Mouse (Mus musculus): Measurements from ENCODE around the gene Dleu7. TPM values are rescaled to one million over a fixed set of nuclear protein-coding genes. Genes with fewer than 3 reads are reported as not detected.

Dleu7 gene
- polyA plus RNA-seq, 1 experiment, result not detected

GRCm38 (mm10) chr14:62226576-62227047, 66.2 kb downstream of the Dleu7 start:
- H3K27ac ChIP-seq (ENCODE audit: insufficient read depth, low read length), result no peak overlapping the region
- no peaks in the 10 kb centered on the region for H3K4me1 ChIP-seq (ENCODE audit: control insufficient read depth, insufficient read depth, low read length)
- TF ChIP-seq CTCF (IDR thresholded peaks at IDR 0.05; ENCODE audit: borderline replicate concordance, insufficient read depth, low read length) (no peak), POLR2A (IDR thresholded peaks at IDR 0.05; ENCODE audit: low read depth, low read length) (no peak)
- H3K4me3 ChIP-seq (ENCODE audit: insufficient read depth, low read length), result no peak overlapping the region

Other genes starting within 250 kb of the Dleu7 start
- gene Rnaseh2b, start 458 bp downstream of the Dleu7 start, polyA plus RNA-seq (2011; ENCODE audit: insufficient read length, low read depth, missing spikeins), result 21.5 and 35.2 TPM in 2 replicates
- gene Gucy1b2, start 163.2 kb upstream of the Dleu7 start, polyA plus RNA-seq (2011; ENCODE audit: insufficient read length, low read depth, missing spikeins), result not detected in 2 replicates